Mouse (Mus musculus) myocyte (in vitro differentiated cells): ENCODE results near the gene Ovca2. TPM values are rescaled to one million over a fixed set of nuclear protein-coding genes. Genes with fewer than 3 reads are reported as not detected.

Experiments used
- H3K27me3 ChIP-seq: one replicate; pipeline ENCODE4 v1.6.1; 2011; ENCODE audit not compliant: control insufficient read depth, insufficient read depth, insufficient read length
- H3K36me3 ChIP-seq: one replicate; pipeline ENCODE4 v1.6.1; 2011; ENCODE audit not compliant: control insufficient read depth, insufficient read depth
- H3K4me2 ChIP-seq: one replicate; pipeline ENCODE4 v1.6.1; 2011; ENCODE audit warnings: low read depth, control low read depth
- H3K4me3 ChIP-seq: one replicate; pipeline ENCODE4 v1.5.1; 2011; ENCODE audit warnings: mild to moderate bottlenecking, control low read depth, moderate library complexity
- H3K79me2 ChIP-seq: one replicate; pipeline ENCODE4 v1.6.1; 2011; ENCODE audit not compliant: control insufficient read depth, insufficient read depth
- H3ac ChIP-seq: one replicate; pipeline ENCODE4 v1.6.1; 2011; ENCODE audit not compliant: control insufficient read depth, insufficient read length
- CEBPB ChIP-seq: IDR thresholded peaks from 2 replicates; pipeline ENCODE4 v1.6.1; 2011; ENCODE audit warnings: mild to moderate bottlenecking, moderate library complexity; ENCODE audit not compliant: poor library complexity, insufficient read depth, severe bottlenecking
- E2F4 ChIP-seq: IDR thresholded peaks from one replicate; pipeline ENCODE4 v1.6.1; 2011; ENCODE audit warnings: mild to moderate bottlenecking, control low read depth, moderate library complexity; ENCODE audit not compliant: insufficient read depth
- MAX ChIP-seq: IDR thresholded peaks from one replicate; pipeline ENCODE4 v1.6.1; 2011; ENCODE audit warnings: low read depth, mild to moderate bottlenecking, control low read depth
- MYOD1 ChIP-seq, 3 experiments: IDR thresholded peaks; one replicate each; pipeline ENCODE4 v1.6.1; 2011; ENCODE audit warnings: control low read depth in 2 of 3, low read depth in 2 of 3, mild to moderate bottlenecking in 2 of 3, moderate library complexity in 1 of 3; ENCODE audit not compliant: insufficient read length in 2 of 3, control insufficient read depth in 1 of 3
- MYOG ChIP-seq, 3 experiments: IDR thresholded peaks; one replicate each; pipeline ENCODE4 v1.6.1; 2011; ENCODE audit warnings: control low read depth in 2 of 3, low read depth in 2 of 3, mild to moderate bottlenecking in 2 of 3; ENCODE audit not compliant: insufficient read length in 2 of 3, control insufficient read depth in 1 of 3, insufficient read depth in 1 of 3
- POLR2A ChIP-seq: IDR thresholded peaks from one replicate; pipeline ENCODE4 v1.6.1; 2011; ENCODE audit warnings: low read depth, mild to moderate bottlenecking, control low read depth, moderate library complexity; ENCODE audit not compliant: insufficient read length
- POLR2AphosphoS2 ChIP-seq: IDR thresholded peaks from one replicate; pipeline ENCODE4 v1.6.1; 2011; ENCODE audit warnings: low read depth, control low read depth; ENCODE audit not compliant: insufficient read length
- REST ChIP-seq: IDR thresholded peaks from one replicate; pipeline ENCODE4 v1.6.1; 2011; ENCODE audit warnings: mild to moderate bottlenecking, control low read depth, moderate library complexity; ENCODE audit not compliant: insufficient read depth, insufficient read length
- SRF ChIP-seq: IDR thresholded peaks from one replicate; pipeline ENCODE4 v1.6.1; 2011; ENCODE audit warnings: low read depth; ENCODE audit not compliant: control insufficient read depth, insufficient read length
- TCF12 ChIP-seq: IDR thresholded peaks from one replicate; pipeline ENCODE4 v1.6.1; 2011; ENCODE audit warnings: mild to moderate bottlenecking, control low read depth; ENCODE audit not compliant: poor library complexity, insufficient read depth, severe bottlenecking
- TCF3 ChIP-seq: IDR thresholded peaks from one replicate; pipeline ENCODE4 v1.6.1; 2011; ENCODE audit warnings: low read depth, control low read depth; ENCODE audit not compliant: insufficient read length
- USF1 ChIP-seq: IDR thresholded peaks from one replicate; pipeline ENCODE4 v1.6.1; 2011; ENCODE audit warnings: low read depth, mild to moderate bottlenecking, control low read depth, moderate library complexity
- polyA plus RNA-seq: library from polyadenylated mRNA; unstranded; fragments of >200 nt; fragmentation: generic; extraction: Trizol; gene quantifications from one replicate; pipeline ENCODE4 v1.2.1, GENCODE M21; 2012; ENCODE audit warnings: missing spikeins

Ovca2 gene
- polyA plus RNA-seq, 1 experiment = 12.2 TPM

- H3K36me3 ChIP-seq = no peaks in the 10 kb centered on the region
- no peak overlapping the region for H3K4me3 ChIP-seq
- TF ChIP-seq E2F4 (no peak), SRF (no peak), CEBPB (no peak), TCF12 (no peak), USF1 (no peak), MYOD1 (IDR thresholded peaks at IDR 0.05; ENCODE audit: control insufficient read depth in 1 of 3, insufficient read length in 2 of 3, low read depth in 2 of 3) (no peak), MAX (no peak), POLR2AphosphoS2 (no peak), REST (no peak), MYOG (IDR thresholded peaks at IDR 0.05; ENCODE audit: control insufficient read depth in 1 of 3, insufficient read depth in 1 of 3, insufficient read length in 2 of 3, low read depth in 2 of 3) (no peak), POLR2A (no peak), TCF3 (no peak)
- no peak overlapping the region for H3ac ChIP-seq
- H3K4me2 ChIP-seq = no peak overlapping the region
- no peaks in the 10 kb centered on the region for H3K27me3 ChIP-seq
- no peaks in the 10 kb centered on the region for H3K79me2 ChIP-seq
Measured at GRCm38 (mm10) chr11:75133391-75133790, 45.2 kb downstream of the Ovca2 start.

GRCm38 (mm10) chr11:75132278-75132677 lies 46.4 kb downstream of the Ovca2 start:
- TF ChIP-seq POLR2AphosphoS2 (no peak), MAX (no peak), SRF (no peak), E2F4 (no peak), REST (no peak), TCF12 (no peak), USF1 (no peak), MYOD1 (IDR thresholded peaks at IDR 0.05; ENCODE audit: control insufficient read depth in 1 of 3, insufficient read length in 2 of 3, low read depth in 2 of 3) (no peak), TCF3 (no peak), CEBPB (no peak), MYOG (IDR thresholded peaks at IDR 0.05; ENCODE audit: control insufficient read depth in 1 of 3, insufficient read depth in 1 of 3, insufficient read length in 2 of 3, low read depth in 2 of 3) (no peak), POLR2A (no peak)
- no peak overlapping the region for H3K4me2 ChIP-seq

DNA sequence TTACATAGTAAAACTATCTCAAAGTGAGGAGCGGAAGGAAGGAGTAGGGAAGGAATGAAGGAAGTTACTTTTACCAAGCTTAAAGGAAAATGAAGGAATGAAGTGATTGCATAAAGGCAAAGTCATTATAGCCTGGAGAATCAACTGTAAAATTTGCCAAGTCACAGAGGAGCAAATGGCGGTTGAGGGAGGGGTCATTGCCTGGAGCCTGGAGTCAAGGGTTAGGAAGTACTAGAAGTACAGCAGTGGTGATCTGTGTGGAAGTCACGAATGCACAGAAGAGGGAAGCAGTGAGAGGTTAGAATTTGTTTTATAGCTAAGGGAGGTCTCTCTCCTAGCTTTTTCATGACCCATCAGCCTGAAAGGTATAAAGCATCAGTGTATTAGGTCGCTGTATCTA lies 47.3 kb downstream of the Ovca2 start:
- no peak overlapping the region for H3ac ChIP-seq
- TF ChIP-seq E2F4 (no peak), TCF3 (no peak)
- no peaks in the 10 kb centered on the region for H3K27me3 ChIP-seq
- no peak overlapping the region for H3K4me3 ChIP-seq
- H3K4me2 ChIP-seq = no peak overlapping the region
- no peaks in the 10 kb centered on the region for H3K36me3 ChIP-seq
- no peaks in the 10 kb centered on the region for H3K79me2 ChIP-seq

More at GRCm38 (mm10) chr11:75132278-75132677, 46.4 kb downstream of the Ovca2 start:
- Histone ChIP-seq H3K27me3 (no peaks in the 10 kb centered on the region), H3ac (no peak overlapping the region), H3K4me3 (no peak overlapping the region), H3K36me3 (no peaks in the 10 kb centered on the region), H3K79me2 (no peaks in the 10 kb centered on the region)

GRCm38 (mm10) chr11:75129481-75129880 lies 49.2 kb downstream of the Ovca2 start:
- Histone ChIP-seq H3K79me2 (no peaks in the 10 kb centered on the region), H3ac (no peak overlapping the region), H3K36me3 (no peaks in the 10 kb centered on the region), H3K4me2 (no peak overlapping the region), H3K27me3 (no peaks in the 10 kb centered on the region), H3K4me3 (no peak overlapping the region)
- TF ChIP-seq SRF = no peak
- TF ChIP-seq CEBPB = no peak
- no peak for TF ChIP-seq TCF3
- TF ChIP-seq POLR2A = no peak
- no peak for TF ChIP-seq REST
- no peak for TF ChIP-seq MYOG (IDR thresholded peaks at IDR 0.05; ENCODE audit: control insufficient read depth in 1 of 3, insufficient read depth in 1 of 3, insufficient read length in 2 of 3, low read depth in 2 of 3)
- TF ChIP-seq E2F4 = no peak

GRCm38 (mm10) chr11:75126384-75126783 lies 52.3 kb downstream of the Ovca2 start:
- Histone ChIP-seq H3K4me3 (no peak overlapping the region), H3K79me2 (no peaks in the 10 kb centered on the region), H3K27me3 (no peaks in the 10 kb centered on the region), H3K4me2 (no peak overlapping the region), H3K36me3 (no peaks in the 10 kb centered on the region), H3ac (no peak overlapping the region)
- no peak for TF ChIP-seq POLR2A
- TF ChIP-seq TCF3 = no peak
- TF ChIP-seq POLR2AphosphoS2 = no peak
- no peak for TF ChIP-seq E2F4
- TF ChIP-seq MAX = no peak
- no peak for TF ChIP-seq CEBPB
- no peak for TF ChIP-seq MYOG (IDR thresholded peaks at IDR 0.05; ENCODE audit: control insufficient read depth in 1 of 3, insufficient read depth in 1 of 3, insufficient read length in 2 of 3, low read depth in 2 of 3)
- TF ChIP-seq USF1 = no peak
- no peak for TF ChIP-seq MYOD1 (IDR thresholded peaks at IDR 0.05; ENCODE audit: control insufficient read depth in 1 of 3, insufficient read length in 2 of 3, low read depth in 2 of 3)
- TF ChIP-seq TCF12 = no peak
- TF ChIP-seq REST = no peak

Other genes starting within 250 kb of the Ovca2 start
- 0.11 TPM for gene Hic1, start 9.3 kb downstream of the Ovca2 start, polyA plus RNA-seq
- 15.8 TPM for gene Dph1, start 12.4 kb upstream of the Ovca2 start, polyA plus RNA-seq
- 0.16 TPM for gene Rtn4rl1, start 14.9 kb upstream of the Ovca2 start, polyA plus RNA-seq
- gene Rpa1, start 169.5 kb upstream of the Ovca2 start, polyA plus RNA-seq = 63.4 TPM
- 6.9 TPM for gene Smyd4, start 169.6 kb upstream of the Ovca2 start, polyA plus RNA-seq
- gene Serpinf1, start 243.9 kb upstream of the Ovca2 start, polyA plus RNA-seq = 911 TPM